Mouse (Mus musculus): ENCODE results near the gene Msi2.

Msi2 gene

DNA sequence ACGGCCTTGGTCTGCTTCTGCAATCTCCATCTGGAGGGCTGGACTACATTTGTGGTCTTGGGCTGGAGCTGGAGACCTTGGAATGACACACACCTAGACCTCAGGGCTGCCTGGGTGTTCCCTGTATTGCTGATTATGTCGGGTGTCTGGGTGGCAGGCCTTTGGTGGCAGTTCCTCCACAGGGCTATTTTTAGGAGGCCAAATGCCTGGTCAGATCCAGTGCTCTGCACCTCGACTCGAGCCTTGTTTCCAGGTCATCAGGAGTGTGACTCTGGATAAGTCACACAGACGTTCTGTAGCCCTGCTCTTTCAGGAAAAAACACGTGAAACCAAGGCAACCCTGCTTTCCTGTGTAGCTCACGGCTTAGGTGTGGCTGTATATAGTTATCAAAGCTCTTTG is 358.6 kb downstream of the Msi2 start:
- DNase-seq (ENCODE audit: low spot score in 2 of 2), result no peak

DNA sequence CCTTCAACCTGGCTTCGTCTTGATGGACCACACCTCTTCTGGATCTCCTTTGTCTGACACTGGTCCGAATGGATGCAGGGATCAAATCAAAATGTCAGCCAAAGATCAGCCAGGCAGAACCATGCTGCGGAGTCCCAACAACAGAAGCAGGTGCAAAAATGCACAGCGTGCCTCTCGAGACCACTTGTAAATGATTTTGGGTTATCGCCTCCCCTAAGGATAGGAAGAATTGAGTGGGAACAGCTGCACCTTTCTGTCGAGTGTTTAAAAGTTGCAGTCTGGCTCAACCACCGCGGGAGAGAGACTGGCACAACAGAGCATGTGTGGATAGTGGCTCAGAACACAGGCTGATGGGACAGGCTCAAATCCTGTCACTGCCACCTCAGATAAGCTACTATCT is 361.0 kb downstream of the Msi2 start:
- DNase-seq (ENCODE audit: low spot score in 2 of 2), result no peak

DNA sequence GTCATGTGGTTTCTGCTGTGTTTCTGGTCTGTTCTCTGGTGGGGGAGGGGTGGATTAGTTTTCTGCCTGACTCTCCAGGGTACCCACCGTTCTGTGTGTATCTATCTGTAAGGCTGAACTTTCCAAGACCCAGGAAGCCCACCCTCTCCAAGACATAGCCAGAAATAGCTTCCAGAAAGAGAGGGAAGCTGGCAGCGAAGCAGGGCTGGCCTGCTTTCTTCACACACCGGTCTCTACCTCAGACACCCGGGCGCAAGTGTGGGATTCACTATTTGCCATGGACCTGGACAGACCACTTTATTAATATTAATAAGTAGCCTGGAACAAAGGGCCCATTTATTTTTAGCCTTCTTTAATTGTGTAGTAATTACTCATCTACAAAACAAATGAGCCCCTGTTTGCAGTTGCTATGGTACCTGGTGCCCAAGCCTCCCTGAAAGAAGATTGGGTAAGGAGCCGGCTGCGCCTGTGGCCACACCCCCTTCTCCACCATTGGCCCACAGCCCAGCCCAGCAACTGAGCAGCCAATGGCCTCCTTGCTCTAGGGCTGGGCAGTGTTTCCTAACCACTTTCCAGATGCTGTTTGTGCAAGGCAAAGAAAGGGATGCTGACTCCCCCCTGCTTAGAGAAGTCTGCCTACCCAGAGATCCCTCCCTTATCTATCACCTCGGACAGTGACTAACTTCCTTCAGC is 361.6 kb downstream of the Msi2 start:
- peak; percentile 43 to 78 for DNase-seq (ENCODE audit: low spot score in 2 of 2)

DNA sequence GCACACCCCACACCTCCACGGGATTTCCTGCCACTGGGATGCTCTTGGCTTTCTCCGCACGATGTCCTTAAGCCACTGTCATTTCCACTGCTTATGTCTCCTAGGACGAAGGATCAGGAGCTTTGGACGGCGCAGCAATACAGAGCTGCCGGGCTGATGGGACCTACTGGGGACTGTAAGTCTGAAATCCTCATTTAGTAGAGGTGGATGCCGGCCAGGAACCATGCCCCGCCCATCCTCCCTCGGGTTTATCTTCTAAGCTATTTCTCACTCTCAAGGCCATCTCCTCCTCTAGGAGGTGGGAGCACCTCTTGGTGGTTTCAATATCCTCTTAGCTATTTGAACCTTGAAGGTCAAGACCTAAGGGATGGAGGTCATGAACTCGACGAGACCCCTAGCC is 362.3 kb downstream of the Msi2 start:
- DNase-seq (ENCODE audit: low spot score in 2 of 2), result no peak

DNA sequence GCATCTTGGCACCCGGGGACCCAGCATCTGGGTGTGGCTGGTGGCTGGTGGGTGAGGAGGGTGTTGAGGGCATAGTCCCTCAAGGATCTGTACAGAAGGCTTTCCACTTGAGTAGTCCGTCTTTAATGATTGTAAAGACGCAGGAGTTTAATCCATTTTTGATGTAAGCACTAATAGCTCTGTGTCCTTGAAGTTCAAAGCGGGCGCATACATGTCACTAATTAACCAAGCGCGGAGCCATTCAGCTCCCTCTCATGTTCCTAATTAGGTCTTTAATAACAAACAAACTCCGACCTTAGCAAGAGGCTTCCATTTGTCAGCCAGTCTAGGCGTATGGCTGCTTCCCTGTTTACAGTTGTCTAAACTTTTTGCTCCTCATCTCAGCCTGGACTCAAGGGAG is 363.5 kb downstream of the Msi2 start:
- DNase-seq (ENCODE audit: low spot score in 2 of 2), result no peak

DNA sequence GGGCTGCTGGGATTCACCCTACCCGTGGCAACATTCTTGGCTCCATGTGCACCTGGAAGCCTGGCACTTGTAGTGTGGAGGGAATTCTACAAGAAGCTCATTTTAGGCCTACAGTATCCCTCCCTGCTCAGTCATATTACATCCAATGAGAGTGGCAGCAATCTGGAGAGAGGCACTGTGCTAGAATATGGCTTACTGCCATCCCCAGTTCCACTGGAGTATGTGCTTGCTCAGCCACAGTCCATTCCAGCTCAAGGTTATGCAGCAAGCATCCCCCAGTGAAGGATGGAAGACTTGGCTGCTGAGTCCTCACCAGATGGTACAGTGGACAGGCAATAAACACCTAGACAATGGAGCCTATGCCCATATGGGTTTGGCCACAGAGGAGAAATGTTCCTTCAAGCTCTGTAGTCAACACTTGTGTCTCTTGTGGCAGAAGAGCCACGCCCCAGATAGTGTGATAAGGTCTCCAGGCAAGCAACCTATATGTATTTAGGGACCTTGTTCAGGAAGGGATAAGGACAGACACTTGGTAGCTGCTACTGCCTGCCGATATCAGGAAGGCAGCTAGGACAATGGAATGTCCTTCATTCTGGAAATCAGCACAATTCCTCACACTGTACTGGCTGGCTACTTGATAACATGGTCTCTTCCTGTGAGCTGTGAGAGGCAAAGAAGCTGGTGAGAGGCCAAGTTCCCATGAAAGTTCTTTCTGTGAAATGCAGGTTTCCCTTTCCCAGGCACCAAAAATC is 366.4 kb downstream of the Msi2 start:
- DNase-seq (ENCODE audit: low spot score in 2 of 2), result no peak

DNA sequence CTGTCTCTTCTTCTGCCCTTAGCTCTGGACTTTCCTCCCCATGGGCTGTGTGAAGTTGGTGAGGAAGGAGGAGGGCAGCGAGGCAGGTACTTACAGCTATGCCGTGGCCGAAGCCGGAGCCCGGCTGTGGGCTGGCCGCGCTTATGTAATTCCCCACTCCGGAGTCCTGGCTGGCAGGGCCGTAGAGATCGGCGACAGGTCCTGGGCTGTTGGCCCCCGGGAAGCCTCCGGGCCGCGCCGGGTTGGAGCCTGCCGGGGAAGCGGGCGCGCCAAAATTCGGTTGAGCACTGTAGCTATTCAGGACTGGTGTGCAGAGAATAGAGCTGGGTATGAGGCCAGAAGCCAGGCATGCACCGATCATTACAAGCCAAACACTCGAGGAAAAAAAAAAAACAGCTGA is 369.6 kb downstream of the Msi2 start:
- DNase-seq (ENCODE audit: low spot score in 2 of 2), result peak; percentile 31 to 34

DNA sequence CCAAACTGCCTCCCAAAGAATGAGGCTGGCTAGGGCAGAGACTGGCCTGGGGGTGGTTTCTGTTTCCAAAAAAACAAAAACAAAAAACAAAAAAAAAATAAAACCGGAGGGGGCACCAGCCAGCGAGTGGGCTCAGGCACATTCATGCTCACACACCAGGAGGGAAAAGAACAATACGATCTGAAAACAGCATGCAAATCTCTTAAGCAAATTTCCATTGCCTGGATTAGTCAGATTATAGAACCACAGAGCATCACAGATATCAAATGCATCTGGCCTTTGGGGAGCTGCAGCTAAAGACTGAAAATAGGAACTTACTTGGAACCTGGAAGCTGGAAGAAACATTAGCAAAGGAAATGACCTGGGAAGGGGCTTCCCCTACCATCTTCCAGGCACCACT is 370.3 kb downstream of the Msi2 start:
- no peak for DNase-seq (ENCODE audit: low spot score in 2 of 2)

DNA sequence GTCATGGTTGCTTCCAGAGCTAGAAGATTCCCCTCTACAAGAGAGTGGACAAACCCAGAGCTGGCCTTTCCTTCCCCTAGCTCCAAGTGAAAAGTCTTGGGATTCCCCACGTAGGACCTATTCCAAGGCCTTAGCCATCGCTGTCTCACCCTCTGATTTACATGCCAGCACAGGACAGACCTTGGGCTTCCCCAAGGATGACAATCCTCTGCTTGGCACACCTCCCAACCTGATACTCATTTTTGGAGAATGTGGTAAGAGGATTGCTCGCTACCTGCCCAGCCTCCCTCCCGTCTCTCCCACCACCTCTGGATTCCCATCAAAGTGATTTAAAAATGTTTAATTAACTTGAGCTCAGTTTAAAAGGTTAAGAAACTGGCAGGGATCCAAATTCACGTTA is 372.2 kb downstream of the Msi2 start:
- DNase-seq (ENCODE audit: low spot score in 2 of 2), result no peak

DNA sequence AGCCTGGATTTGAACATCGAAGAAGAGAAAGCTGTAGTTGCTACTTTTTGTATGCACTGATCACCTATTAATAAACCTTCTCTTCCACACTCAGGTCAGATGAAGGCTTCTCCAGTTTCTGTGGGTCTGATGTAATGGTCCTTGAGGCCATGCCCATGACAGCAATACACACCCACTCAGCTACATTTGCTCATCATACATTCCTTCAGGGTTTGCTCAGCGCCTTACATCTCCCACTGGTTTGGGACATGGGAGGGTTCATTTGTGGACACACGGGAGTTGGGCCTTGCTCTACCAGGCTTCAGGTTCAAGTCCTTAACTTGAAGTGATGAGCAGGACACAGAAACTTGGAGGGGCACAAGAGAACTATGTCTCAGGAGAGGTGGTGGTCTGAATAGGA is 380.4 kb downstream of the Msi2 start:
- no peak for DNase-seq (ENCODE audit: low spot score in 2 of 2)

DNA sequence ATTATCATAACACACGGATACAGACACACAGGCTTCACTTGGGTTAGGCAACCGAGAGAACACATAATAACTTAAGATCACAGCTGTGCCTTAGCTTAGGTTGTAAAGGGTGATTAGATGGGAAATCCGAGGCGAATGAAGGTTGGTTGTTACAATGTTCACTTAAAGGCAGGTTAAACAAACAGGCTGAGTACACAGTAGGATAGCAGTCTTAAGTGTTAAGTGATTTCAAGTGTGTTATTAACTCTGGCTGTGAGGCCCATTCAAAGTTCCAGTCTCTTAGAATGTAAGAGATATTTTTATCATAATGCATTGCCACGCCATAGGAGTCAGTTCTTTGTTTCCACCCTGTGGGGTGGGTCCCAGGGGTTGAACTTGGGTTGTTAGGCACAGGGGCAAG is 383.4 kb downstream of the Msi2 start:
- no peak for DNase-seq (ENCODE audit: low spot score in 2 of 2)

DNA sequence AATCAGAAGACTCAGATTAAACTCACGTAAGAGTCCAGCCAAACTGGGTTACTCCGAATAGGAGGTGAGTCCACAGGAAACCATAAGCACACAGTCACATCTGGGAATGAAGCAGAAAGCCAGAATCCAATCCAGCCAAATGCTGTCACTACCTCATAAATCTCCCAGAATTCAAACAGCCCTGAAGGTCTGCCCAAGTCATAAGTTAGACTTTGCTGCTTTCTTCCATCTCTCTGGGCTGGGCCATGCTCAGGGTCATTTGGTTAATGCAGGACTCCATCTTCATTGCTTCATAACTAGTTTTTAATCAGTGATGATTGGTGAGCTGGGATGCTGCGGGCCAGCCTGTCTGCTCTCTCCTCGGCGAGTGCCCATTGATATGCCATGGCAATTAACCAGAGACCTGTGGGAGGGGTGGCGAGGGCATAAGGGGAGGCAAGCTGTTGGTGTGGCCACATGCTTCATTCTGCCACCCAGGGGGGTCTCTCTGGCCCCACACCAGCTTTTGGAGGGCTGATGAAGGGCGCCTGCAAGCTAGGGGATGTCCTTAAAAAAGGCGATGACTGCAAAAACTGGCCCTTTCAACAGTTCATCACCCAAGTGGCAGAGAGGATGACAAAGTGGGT is 385.9 kb downstream of the Msi2 start:
- peak in 1 of 2 experiments; percentile 42 for DNase-seq (ENCODE audit: low spot score in 2 of 2)

DNA sequence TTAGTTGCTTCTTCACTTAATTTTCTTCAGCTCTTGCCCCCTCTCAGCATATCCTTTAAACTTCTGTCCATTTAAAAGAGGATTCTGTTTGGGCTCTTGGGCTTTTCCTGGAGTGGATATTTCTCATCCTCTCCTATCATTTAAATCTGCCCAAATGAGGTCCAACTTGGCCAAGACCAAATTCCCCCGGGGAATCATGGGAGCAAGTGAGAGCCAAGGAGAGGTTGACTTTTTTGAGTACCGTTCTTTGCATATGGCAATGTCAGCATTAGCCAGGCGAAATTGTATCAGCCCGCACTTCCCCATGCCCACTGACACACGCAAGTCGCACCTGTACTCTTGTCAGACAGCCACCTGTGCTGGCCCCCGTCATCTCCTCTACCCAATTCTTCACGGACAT is 386.6 kb downstream of the Msi2 start:
- DNase-seq (ENCODE audit: low spot score in 2 of 2), result no peak

DNA sequence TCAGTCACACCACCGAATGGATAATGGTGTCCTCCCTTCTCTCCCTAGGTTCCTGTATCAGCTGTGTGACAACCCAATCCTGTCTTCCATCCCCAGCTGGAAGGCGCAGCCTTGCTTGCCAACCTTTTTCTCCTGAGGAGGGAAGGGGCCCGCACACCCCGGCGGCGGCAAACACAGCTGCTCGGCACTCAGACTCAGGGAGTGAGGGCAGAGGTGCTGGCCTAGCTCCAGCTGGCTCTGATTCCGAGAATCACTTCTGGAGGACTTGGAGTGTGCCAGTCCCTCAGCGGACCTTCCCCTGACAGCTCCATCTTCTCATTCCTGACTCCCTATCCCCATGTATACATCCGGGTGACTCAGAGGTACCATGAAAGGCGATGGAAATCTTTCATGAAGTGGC is 387.5 kb downstream of the Msi2 start:
- DNase-seq (ENCODE audit: low spot score in 2 of 2), result peak; percentile 50 to 83

DNA sequence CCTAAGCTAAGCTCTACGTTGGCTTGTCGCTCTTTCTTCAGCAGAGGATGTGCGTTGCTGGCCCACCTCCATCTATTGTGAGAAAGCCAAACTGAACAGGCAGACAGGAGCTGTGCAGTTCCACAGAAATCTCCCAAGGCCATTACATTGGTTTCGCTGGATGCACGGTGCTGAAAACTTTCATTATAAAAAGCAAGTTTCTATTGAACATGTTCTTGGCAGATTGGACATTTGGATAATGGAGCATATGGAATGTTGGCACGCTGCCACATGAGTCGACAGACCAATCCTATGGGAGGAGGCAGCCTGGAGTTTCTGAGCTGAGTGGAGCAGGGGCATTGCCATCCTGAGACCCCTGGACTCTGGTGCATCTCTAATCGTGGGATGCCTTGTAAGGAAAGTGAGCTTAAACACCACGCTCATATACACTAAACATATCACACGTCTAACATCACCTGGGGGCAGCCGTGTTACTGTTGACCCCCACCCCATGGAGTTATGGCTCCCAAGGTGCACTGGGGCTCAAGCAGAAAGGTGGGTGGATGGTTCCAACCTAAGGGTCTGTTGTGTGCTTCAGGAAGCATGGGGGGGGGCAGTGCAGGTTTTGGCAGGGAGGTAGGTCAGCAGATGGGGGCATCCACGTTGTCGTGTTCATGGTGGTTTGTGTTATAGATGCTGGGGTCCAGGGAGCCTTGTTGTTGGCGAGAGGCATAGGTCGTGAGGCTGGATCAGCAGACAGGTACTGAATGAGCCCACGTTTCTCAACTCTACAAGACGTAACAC is 389.3 kb downstream of the Msi2 start:
- peak in 1 of 2 experiments; percentile 57 for DNase-seq (ENCODE audit: low spot score in 2 of 2)

DNA sequence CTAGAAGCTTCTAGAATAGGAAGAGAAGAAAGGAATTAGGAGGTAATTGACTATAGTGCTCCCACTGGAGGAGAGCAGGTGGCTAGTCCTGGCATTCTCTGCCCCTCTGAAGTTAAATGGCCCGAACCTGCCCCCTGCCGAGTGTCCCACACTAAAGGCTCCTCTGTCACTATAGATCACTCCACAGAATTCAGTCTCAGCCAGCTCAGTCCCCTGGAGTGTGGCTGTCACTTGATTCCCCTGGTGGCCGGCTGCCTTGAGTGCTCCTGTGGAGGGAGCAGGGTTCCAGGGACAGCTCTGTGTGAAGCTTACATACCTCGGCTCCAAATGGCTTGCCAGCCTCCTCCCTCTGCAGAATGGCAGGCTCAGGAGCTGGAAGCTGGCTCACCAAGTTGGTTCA is 391.3 kb downstream of the Msi2 start:
- no peak for DNase-seq (ENCODE audit: low spot score in 2 of 2)

DNA sequence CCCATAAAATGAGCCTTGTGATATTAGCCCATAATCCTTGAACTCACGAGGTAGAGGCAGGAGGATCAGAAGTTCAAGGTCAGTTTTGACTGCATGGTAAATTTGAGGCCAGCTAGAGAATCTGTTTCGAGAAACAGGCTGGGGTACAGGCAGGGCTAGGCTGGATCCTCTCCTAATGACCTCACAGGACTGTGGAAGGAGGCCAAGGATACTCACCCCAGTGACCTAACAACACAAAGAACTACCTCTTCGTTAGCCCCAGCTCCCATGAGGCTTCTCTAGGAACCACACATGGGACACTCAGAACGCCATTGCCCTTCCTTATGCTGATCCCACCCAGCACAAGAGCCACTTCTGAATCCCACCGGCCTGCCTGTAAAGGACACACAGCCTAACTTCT is 399.5 kb downstream of the Msi2 start:
- DNase-seq (ENCODE audit: low spot score in 2 of 2), result no peak

DNA sequence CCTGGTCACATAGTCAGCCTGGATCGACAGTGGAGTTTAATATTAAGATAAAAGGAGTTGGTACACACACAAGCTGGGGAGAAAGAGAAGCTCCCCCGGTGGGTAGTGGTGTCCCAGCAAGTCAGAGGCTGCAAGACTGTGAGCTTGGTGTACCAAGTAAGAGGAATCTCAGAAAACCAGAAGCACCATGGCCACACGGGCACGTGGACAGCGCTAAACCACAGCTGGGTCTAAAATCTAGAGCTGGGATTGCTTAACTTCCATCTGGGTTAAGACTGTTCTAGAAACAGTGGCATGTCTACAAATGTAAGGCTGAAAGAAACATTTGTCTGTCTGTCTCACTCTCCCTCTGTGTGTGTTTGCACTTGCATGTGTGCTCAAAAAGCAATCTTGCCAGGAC is 402.9 kb downstream of the Msi2 start:
- no peak for DNase-seq (ENCODE audit: low spot score in 2 of 2)

DNA sequence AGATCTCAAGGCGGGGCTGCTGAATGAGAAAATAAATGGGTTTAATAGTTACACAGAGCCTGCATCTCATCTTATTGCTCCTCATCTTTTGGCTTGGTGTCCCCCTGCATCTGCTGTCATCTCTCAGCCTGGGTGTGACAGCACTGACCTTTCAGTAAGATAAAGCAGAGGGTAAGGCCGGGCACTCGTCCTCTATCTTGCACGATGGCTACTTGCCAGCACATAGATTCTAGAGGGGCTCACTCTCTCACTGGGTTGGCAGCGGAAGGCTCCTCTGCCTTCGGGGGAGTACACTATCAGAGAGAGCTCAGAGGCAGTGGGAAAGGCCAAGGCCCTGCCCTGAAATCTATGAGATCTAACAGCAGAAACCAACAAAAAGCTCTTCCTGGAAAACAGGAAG is 403.8 kb downstream of the Msi2 start:
- no peak for DNase-seq (ENCODE audit: low spot score in 2 of 2)

DNA sequence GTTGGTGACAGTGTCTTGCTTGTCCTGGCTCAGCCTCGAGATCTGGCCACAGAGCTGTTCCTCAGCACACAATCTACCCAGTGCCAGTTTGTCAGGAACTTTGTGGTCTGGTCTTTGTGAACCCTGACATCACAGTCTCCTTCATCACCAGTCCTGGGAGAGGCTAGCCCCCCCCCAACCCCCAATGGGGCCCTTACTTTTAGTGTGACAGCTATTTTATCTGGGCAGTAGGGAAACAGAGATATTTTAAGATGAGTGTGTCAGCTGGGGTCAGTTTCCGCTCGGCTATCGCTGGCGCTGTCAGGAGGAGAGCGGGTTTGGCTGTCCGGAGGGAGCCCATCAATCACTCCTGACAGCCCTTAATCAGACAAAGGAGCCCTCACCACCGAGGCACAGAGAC is 404.8 kb downstream of the Msi2 start:
- no peak for DNase-seq (ENCODE audit: low spot score in 2 of 2)

DNA sequence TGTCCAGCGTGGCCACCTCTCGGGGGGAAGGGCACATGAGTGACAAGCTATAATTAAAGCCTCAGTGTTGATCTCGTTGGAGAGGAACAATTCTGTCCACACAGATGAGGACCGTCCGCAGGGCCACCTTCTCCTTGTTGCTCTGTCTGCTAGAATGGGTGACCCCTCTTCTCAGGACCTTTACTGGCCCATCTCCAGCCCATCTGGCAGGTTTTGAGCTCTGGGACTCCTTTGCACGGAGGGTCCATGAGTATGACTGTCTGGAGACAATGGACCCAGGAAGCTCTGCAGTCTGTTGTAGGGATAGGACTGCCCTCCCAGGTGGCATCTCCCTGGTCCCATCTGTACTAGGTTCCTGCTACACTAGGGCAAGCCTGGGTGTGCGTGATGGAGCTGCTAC is 406.7 kb downstream of the Msi2 start:
- no peak for DNase-seq (ENCODE audit: low spot score in 2 of 2)

DNA sequence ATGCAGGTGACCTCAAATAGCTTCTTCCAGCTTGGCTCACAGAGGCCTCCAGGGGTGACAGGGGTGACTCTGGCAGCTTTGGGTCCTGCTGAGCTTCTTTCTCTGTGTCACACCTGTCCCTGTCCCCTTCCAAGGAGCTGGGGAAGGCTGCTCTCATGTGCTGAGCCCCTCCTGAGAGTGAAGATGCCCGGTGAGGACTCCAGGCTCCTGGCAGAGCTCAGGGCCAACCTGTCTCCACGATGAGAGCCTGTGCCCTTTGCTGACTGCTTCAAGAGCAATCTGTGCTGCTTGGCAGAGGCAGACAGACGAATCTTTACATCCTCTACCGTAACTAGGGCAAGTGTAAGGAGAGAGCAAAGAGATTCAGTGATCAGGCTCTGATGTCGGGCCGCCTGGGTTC is 407.5 kb downstream of the Msi2 start:
- DNase-seq (ENCODE audit: low spot score in 2 of 2), result no peak
